ENCODE assay signal across 9 mouse cellular contexts in the genomic region with DNA sequence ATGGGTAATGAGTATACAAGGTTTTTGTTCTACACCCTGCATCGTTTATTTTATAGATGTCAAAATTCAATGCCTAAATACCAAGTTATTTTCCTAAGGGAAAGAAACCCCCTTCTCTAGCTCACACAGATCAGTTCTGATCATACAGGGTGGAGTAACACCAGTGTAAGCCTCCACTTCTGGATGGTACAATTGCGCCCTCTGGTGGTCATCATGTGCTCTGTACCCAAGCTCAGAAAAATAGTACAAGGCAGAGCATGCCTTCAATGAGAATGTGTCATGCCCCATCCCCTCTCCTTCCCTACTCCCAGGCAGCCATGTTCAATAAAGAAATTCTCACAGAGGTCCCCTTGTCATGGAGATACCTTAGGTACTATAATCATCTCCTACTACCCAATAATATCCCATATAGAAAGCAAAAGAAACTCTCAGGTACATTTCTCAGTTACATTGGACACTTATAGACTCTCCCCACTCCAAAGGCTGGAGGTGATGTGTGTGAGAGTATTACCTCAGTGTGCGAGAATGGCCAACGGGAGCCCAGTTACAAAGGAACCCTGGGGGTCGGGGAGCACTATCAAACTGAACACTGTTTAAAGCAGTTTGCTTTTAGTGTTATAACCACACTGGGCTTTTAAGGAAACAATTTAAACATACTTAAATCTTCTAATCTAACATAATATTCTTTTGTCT. TPM values are rescaled to one million over a fixed set of nuclear protein-coding genes. Genes with fewer than 3 reads are reported as not detected.
DNase-seq lines count a peak whose midpoint lies in the region; ATAC-seq and TF ChIP-seq lines count a peak whose summit lies in the region.
"Had no signal": no experiment of that assay in that cellular context is flagged by ENCODE, and none has a peak within 500 bp of the region (broad histone marks: within the 10 kb centered on the region; RNA-seq: fewer than 3 reads in every experiment).

No protein-coding gene starts in this region.

- peak; percentile 92 for ATAC-seq in embryonic facial prominence, embryonic 14.5 days (ENCODE audit: low read depth)
- ATAC-seq in kidney, embryonic 14.5 days (ENCODE audit: low FRiP score, low TSS enrichment) = peak; percentile 92
- peak; percentile 80 for ATAC-seq in limb, embryonic 12.5 days (ENCODE audit: insufficient number of reproducible peaks, insufficient read depth, low FRiP score, low TSS enrichment, low read depth)
- peak; percentile 96 for ATAC-seq in midbrain, embryonic 15.5 days (replicated peaks)
- ATAC-seq in stomach, embryonic 14.5 days (ENCODE audit: insufficient number of reproducible peaks, insufficient read depth, low FRiP score, low read depth) = peak; percentile 82; the same call in 1 of the 2 replicates

- TF ChIP-seq EP300 in CH12.LX (IDR thresholded peaks at IDR 0.05; ENCODE audit: low read length) = no peak

- no peak overlapping the region for H3K4me3 ChIP-seq in CH12.LX (replicated peaks in 1 of 3; ENCODE audit: low read depth in 2 of 3, low read length in 2 of 3, poor library complexity in 1 of 3)
- H3K4me3 ChIP-seq in embryonic facial prominence, embryonic 14.5 days (ENCODE audit: low read depth, low read length) = no peak overlapping the region
- H3K4me3 ChIP-seq in kidney, embryonic 14.5 days (ENCODE audit: low read length) = no peak overlapping the region
- no peak overlapping the region for H3K4me3 ChIP-seq in limb, embryonic 12.5 days (replicated peaks)
- H3K4me3 ChIP-seq in midbrain, embryonic 15.5 days = no peak overlapping the region
- H3K4me3 ChIP-seq in stomach, embryonic 14.5 days (ENCODE audit: low read depth, low read length) = no peak overlapping the region

- no peaks in the 10 kb centered on the region for H3K4me1 ChIP-seq in CH12.LX (ENCODE audit: control insufficient read depth in 1 of 2, insufficient read depth in 2 of 2)
- no peaks in the 10 kb centered on the region for H3K4me1 ChIP-seq in embryonic facial prominence, embryonic 14.5 days (ENCODE audit: control insufficient read depth, insufficient read depth, low read length)
- no peaks in the 10 kb centered on the region for H3K4me1 ChIP-seq in kidney, embryonic 14.5 days (ENCODE audit: control insufficient read depth, insufficient read depth, low read length)
- H3K4me1 ChIP-seq in limb, embryonic 12.5 days (replicated peaks) = peaks cover 4% of the 10 kb centered on the region; the same call in 1 of the 2 replicates
- no peaks in the 10 kb centered on the region for H3K4me1 ChIP-seq in midbrain, embryonic 15.5 days
- H3K4me1 ChIP-seq in stomach, embryonic 14.5 days (ENCODE audit: control insufficient read depth, insufficient read depth, low read length) = no peaks in the 10 kb centered on the region

- no peaks in the 10 kb centered on the region for H3K79me2 ChIP-seq in CH12.LX (replicated peaks; ENCODE audit: control insufficient read depth, extremely low read depth, insufficient read depth, poor library complexity, severe bottlenecking)

- TF ChIP-seq CTCF in CH12.LX (conservative IDR thresholded peaks at IDR 0.05 in 1 of 2, IDR thresholded peaks at IDR 0.05 in 1 of 2; ENCODE audit: low read depth in 2 of 2, low read length in 2 of 2) = peak; percentile 96 to 97

- dilution Hi-C loops in CH12.LX (cut with MboI; ENCODE audit: extremely low pct_ligation_motif_present, extremely low pct_unique_long_range_greater_than_20kb, low sequenced_read_pairs) = no loop called here

- DNase-seq in CH12.LX (ENCODE audit: extremely low read depth) = peak; percentile 89
- peak; percentile 70 to 75 for DNase-seq in adrenal gland, postnatal 36 days
- DNase-seq in embryonic facial prominence, embryonic 14.5 days (ENCODE audit: low spot score) = peak; percentile 89
- peak; percentile 73 for DNase-seq in heart, adult 8-10 months (ENCODE audit: low spot score)

- H3K27ac ChIP-seq in CH12.LX (ENCODE audit: insufficient read depth, low read depth) = no peak overlapping the region
- H3K27ac ChIP-seq in embryonic facial prominence, embryonic 14.5 days (replicated peaks; ENCODE audit: low read depth, low read length) = no peak overlapping the region
- H3K27ac ChIP-seq in kidney, embryonic 14.5 days (ENCODE audit: low read depth, low read length) = no peak overlapping the region
- H3K27ac ChIP-seq in limb, embryonic 12.5 days = no peak overlapping the region
- no peak overlapping the region for H3K27ac ChIP-seq in midbrain, embryonic 15.5 days
- no peak overlapping the region for H3K27ac ChIP-seq in stomach, embryonic 14.5 days (ENCODE audit: low read length)
- H3K27ac ChIP-seq: macrophage had no signal

- H3K9ac ChIP-seq in CH12.LX (ENCODE audit: insufficient read depth, low read depth) = no peak overlapping the region
- H3K9ac ChIP-seq in embryonic facial prominence, embryonic 14.5 days (ENCODE audit: low read depth, low read length) = no peak overlapping the region
- no peak overlapping the region for H3K9ac ChIP-seq in kidney, embryonic 14.5 days (ENCODE audit: low read depth, low read length)
- no peak overlapping the region for H3K9ac ChIP-seq in limb, embryonic 12.5 days (replicated peaks)
- no peak overlapping the region for H3K9ac ChIP-seq in midbrain, embryonic 15.5 days
- no peak overlapping the region for H3K9ac ChIP-seq in stomach, embryonic 14.5 days (replicated peaks; ENCODE audit: low read depth, low read length)

- in situ Hi-C loops in CH12.LX (cut with MboI; ENCODE audit: low pct_ligation_motif_present, low pct_unique_long_range_greater_than_20kb, low sequenced_read_pairs) = loop anchor here (10.0 to 25.0 kb wide), 2 partner anchors 311 to 379 kb away; no protein-coding TSS in a partner anchor

- TF ChIP-seq RAD21 in CH12.LX (IDR thresholded peaks at IDR 0.05; ENCODE audit: low read depth, low read length) = peak; percentile 97

- no peak overlapping the region for H3K4me2 ChIP-seq in CH12.LX (ENCODE audit: insufficient read depth, low read depth, poor library complexity, severe bottlenecking)
- H3K4me2 ChIP-seq in embryonic facial prominence, embryonic 14.5 days (ENCODE audit: low read depth, low read length) = no peak overlapping the region
- no peak overlapping the region for H3K4me2 ChIP-seq in kidney, embryonic 14.5 days (replicated peaks; ENCODE audit: low read depth, low read length)
- H3K4me2 ChIP-seq in limb, embryonic 12.5 days = no peak overlapping the region
- H3K4me2 ChIP-seq in midbrain, embryonic 15.5 days = no peak overlapping the region
- H3K4me2 ChIP-seq in stomach, embryonic 14.5 days (replicated peaks; ENCODE audit: low read depth, low read length) = no peak overlapping the region

- peaks cover 3 to 7% of the 10 kb centered on the region in 2 experiments for H3K36me3 ChIP-seq in CH12.LX (replicated peaks in 1 of 2; ENCODE audit: control insufficient read depth in 1 of 2, insufficient read depth in 1 of 2, low read length in 1 of 2)
- no peaks in the 10 kb centered on the region for H3K36me3 ChIP-seq in embryonic facial prominence, embryonic 14.5 days (ENCODE audit: control insufficient read depth, insufficient read depth, low read length)
- no peaks in the 10 kb centered on the region for H3K36me3 ChIP-seq in kidney, embryonic 14.5 days (ENCODE audit: control insufficient read depth, insufficient read depth, low read length)
- no peaks in the 10 kb centered on the region for H3K36me3 ChIP-seq in limb, embryonic 12.5 days
- H3K36me3 ChIP-seq in midbrain, embryonic 15.5 days (replicated peaks) = no peaks in the 10 kb centered on the region
- H3K36me3 ChIP-seq in stomach, embryonic 14.5 days (ENCODE audit: control insufficient read depth, insufficient read depth, low read length) = no peaks in the 10 kb centered on the region

- no peak for TF ChIP-seq POLR2A in CH12.LX (IDR thresholded peaks at IDR 0.05; ENCODE audit: low read depth, low read length)

- WGBS in embryonic facial prominence, embryonic 14.5 days = 28% methylated on average over 5 of the region's 5 CpGs
- WGBS in kidney, embryonic 14.5 days = 27% methylated on average over 5 of the region's 5 CpGs
- 28% methylated on average over 5 of the region's 5 CpGs for whole genome bisulfite sequencing in limb, embryonic 12.5 days
- WGBS in midbrain, embryonic 15.5 days = 36% methylated on average over 5 of the region's 5 CpGs
- WGBS in stomach, embryonic 14.5 days = 25% methylated on average over 5 of the region's 5 CpGs

- no peaks in the 10 kb centered on the region for H3K27me3 ChIP-seq in CH12.LX (replicated peaks)
- no peaks in the 10 kb centered on the region for H3K27me3 ChIP-seq in embryonic facial prominence, embryonic 14.5 days (replicated peaks; ENCODE audit: control insufficient read depth, insufficient read depth, low read length)
- no peaks in the 10 kb centered on the region for H3K27me3 ChIP-seq in kidney, embryonic 14.5 days (ENCODE audit: control insufficient read depth, insufficient read depth, low read length)
- H3K27me3 ChIP-seq in limb, embryonic 12.5 days = no peaks in the 10 kb centered on the region
- no peaks in the 10 kb centered on the region for H3K27me3 ChIP-seq in midbrain, embryonic 15.5 days (replicated peaks)
- no peaks in the 10 kb centered on the region for H3K27me3 ChIP-seq in stomach, embryonic 14.5 days (ENCODE audit: control insufficient read depth, insufficient read depth, low read length)

- no peaks in the 10 kb centered on the region for H3K9me3 ChIP-seq in CH12.LX (replicated peaks; ENCODE audit: low read length)
- H3K9me3 ChIP-seq in embryonic facial prominence, embryonic 14.5 days (ENCODE audit: control insufficient read depth, low read length) = no peaks in the 10 kb centered on the region
- no peaks in the 10 kb centered on the region for H3K9me3 ChIP-seq in kidney, embryonic 14.5 days (ENCODE audit: control insufficient read depth, low read length)
- no peaks in the 10 kb centered on the region for H3K9me3 ChIP-seq in limb, embryonic 12.5 days
- H3K9me3 ChIP-seq in midbrain, embryonic 15.5 days = no peaks in the 10 kb centered on the region
- H3K9me3 ChIP-seq in stomach, embryonic 14.5 days (ENCODE audit: control insufficient read depth, low read depth, low read length) = no peaks in the 10 kb centered on the region

TF ChIP-seq in CH12.LX, 34 proteins besides CTCF, POLR2A, EP300 and RAD21 (continues in another document):
- TF ChIP-seq ZC3H11A (IDR thresholded peaks at IDR 0.05; ENCODE audit: low read depth, low read length) (peak; percentile 83), HCFC1 (IDR thresholded peaks at IDR 0.05; ENCODE audit: low read depth, low read length) (no peak), CHD2 (IDR thresholded peaks at IDR 0.05; ENCODE audit: low read length) (no peak)

RNA-seq across cellular contexts. Expression of gene Sumo1, which starts 47.2 kb away (rescaled TPM):
- 122 and 154 TPM in 2 replicates for total RNA-seq in CH12.LX (2012; rRNA removed)
- total RNA-seq in CH12.LX (2014; rRNA removed) = 505 and 559 TPM in 2 replicates
- polyA plus RNA-seq in CH12.LX (2012; ENCODE audit: insufficient read length, low read depth) = 296 and 297 TPM in 2 replicates
- total RNA-seq in adrenal gland, postnatal 36 days (2021) = 100 to 1,000 TPM; 115 to 155 TPM
- polyA plus RNA-seq in embryonic facial prominence, embryonic 14.5 days (2014; fragmentation: Nextera tagmentation; extraction: Ambion mirVana) = 354 and 387 TPM in 2 replicates
- 10 to 100 TPM; 57.1 to 62.9 (median 62.1) TPM for total RNA-seq in heart, adult 8-10 months (2022)
- 460 and 593 TPM in 2 replicates for polyA plus RNA-seq in kidney, embryonic 14.5 days (2014; fragmentation: Nextera tagmentation; extraction: Ambion mirVana)
- polyA plus RNA-seq in limb, embryonic 12.5 days (2016; fragmentation: Nextera tagmentation; extraction: Ambion mirVana) = 527 and 531 TPM in 2 replicates
- polyA plus RNA-seq in midbrain, embryonic 15.5 days (2015; fragmentation: Nextera tagmentation; extraction: Ambion mirVana) = 311 and 328 TPM in 2 replicates
- 382 and 398 TPM in 2 replicates for polyA plus RNA-seq in stomach, embryonic 14.5 days (2014; fragmentation: Nextera tagmentation; extraction: Ambion mirVana)
